Mouse (Mus musculus) c-Kit-negative CD71-positive TER-119-positive erythroid progenitor cells, embryonic 14.5 days (primary cell): ENCODE measurements around the gene Cfl1.

ENCODE experiments used
- DNase-seq: peaks from one replicate; pipeline ENCODE4 v3.0.0-alpha.2; 2013; ENCODE audit warnings: low read depth, low spot score

The Cfl1 gene

GRCm38 (mm10) chr19:5465037-5465436 lies 25.2 kb upstream of the Cfl1 start:
- DNase-seq = no peak

GRCm38 (mm10) chr19:5466916-5467500 lies 23.2 kb upstream of the Cfl1 start:
- DNase-seq = no peak

GRCm38 (mm10) chr19:5468374-5468773 lies 21.9 kb upstream of the Cfl1 start, which contains the start of gene Ctsw:
Gene Ctsw, minus strand, starts transcription at chr19:5468507.
- no peak for DNase-seq

- no peak for DNase-seq
These were observed 18.4 kb upstream of the Cfl1 start for GRCm38 (mm10) chr19:5471846-5472245.

GRCm38 (mm10) chr19:5472857-5473256 lies 17.4 kb upstream of the Cfl1 start:
- no peak for DNase-seq

GRCm38 (mm10) chr19:5473720-5474119 lies 16.5 kb upstream of the Cfl1 start, which contains the start of gene Efemp2:
Gene Efemp2, plus strand, starts transcription at chr19:5473954.
- no peak for DNase-seq

GRCm38 (mm10) chr19:5474281-5475068 lies 15.8 kb upstream of the Cfl1 start:
- no peak for DNase-seq

- no peak for DNase-seq
These were observed 15.1 kb upstream of the Cfl1 start for GRCm38 (mm10) chr19:5475069-5475714.

GRCm38 (mm10) chr19:5477004-5477667 lies 13.1 kb upstream of the Cfl1 start:
- no peak for DNase-seq

- no peak for DNase-seq
These were observed 12.5 kb upstream of the Cfl1 start for GRCm38 (mm10) chr19:5477668-5478300.

- no peak for DNase-seq
These were observed 10.2 kb upstream of the Cfl1 start for GRCm38 (mm10) chr19:5480016-5480415.

- DNase-seq = no peak
These were observed 8.9 kb upstream of the Cfl1 start for GRCm38 (mm10) chr19:5481398-5481797.

- no peak for DNase-seq
These were observed 6.6 kb upstream of the Cfl1 start for GRCm38 (mm10) chr19:5483386-5484359.

GRCm38 (mm10) chr19:5484496-5484895 lies 5.8 kb upstream of the Cfl1 start:
- no peak for DNase-seq

GRCm38 (mm10) chr19:5485371-5485770 lies 4.9 kb upstream of the Cfl1 start:
- no peak for DNase-seq

- DNase-seq = no peak
These were observed 4.4 kb upstream of the Cfl1 start for GRCm38 (mm10) chr19:5485821-5486220.

GRCm38 (mm10) chr19:5486286-5486685 lies 4.0 kb upstream of the Cfl1 start:
- DNase-seq = no peak

GRCm38 (mm10) chr19:5486771-5487170 lies 3.5 kb upstream of the Cfl1 start:
- DNase-seq = no peak

GRCm38 (mm10) chr19:5487768-5488550 lies 2.3 kb upstream of the Cfl1 start, which contains the start of gene Mus81:
Gene Mus81, minus strand, starts transcription at chr19:5488402.
- DNase-seq = peak; percentile 88
